Mouse (Mus musculus) retina, postnatal 7 days (tissue): ENCODE data around the gene Pitx1.

Source experiments
- DNase-seq: peaks from one replicate; pipeline ENCODE4 v3.0.0-alpha.2; 2012; ENCODE audit warnings: low read depth, low spot score

Gene Pitx1

DNA sequence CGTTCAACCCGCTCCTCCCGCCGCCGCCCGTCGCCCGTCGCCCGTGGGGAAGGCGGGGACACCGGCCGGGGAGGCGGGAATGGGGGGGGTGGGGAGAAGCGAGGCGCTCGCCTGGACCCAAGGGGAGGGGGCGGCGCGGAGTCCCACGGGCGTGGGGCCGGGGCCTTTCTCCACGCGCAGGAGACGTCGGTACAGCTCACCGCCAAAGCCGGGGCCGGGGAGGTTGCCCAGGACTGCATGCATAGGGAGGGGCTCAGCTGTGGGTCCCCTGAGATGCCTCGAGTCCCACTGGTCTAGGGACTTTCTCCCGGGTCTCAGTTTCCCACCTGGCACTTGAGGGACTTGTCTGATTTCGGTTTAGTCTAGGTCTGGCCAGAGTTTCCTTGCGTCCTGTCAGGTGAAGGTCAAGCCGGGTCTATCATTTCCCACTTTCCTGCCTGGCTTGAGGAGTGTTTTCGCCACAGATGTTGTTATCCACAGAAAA lies at the start of gene Pitx1:
TSS of gene Pitx1 (minus strand) at position 51 of the 484 bp plus-strand sequence.
- no peak for DNase-seq

DNA sequence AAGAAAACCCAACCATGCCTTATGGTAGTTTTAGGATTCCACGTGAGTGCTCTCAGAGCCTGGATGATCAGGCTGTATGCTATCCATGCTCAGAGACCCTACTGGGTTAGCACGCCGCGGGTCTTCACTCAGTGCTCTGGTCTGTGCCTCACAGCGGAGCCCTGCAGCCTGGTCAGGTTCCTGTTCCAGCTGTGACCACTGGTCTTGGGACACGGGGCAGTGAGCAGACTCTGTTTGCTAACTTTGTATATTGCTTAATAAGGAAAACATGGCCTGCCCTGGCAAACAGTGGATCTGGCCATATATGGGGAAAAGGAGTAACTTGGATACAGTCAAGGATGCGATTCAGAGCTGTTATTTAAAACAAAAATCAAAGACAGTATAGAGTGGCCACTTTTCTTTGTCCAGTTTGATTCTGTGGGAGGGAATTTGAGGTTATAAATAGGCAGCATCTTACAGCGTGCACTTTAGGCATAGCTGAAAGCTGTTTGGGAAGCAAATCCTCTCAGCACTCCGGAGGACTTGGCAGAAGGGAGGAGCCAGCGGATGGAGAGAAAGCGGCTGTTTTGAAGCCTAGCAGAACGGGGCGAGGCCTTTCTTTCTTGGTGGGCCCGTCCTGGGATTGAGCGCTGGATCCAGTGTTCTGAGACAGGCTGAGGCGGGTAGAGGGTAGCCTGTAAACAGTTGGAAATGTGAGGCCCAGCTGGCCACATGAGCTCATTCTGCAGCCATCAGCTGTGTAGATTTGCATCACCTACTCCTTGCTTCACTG lies 45.6 kb upstream of the Pitx1 start:
- no peak for DNase-seq

DNA sequence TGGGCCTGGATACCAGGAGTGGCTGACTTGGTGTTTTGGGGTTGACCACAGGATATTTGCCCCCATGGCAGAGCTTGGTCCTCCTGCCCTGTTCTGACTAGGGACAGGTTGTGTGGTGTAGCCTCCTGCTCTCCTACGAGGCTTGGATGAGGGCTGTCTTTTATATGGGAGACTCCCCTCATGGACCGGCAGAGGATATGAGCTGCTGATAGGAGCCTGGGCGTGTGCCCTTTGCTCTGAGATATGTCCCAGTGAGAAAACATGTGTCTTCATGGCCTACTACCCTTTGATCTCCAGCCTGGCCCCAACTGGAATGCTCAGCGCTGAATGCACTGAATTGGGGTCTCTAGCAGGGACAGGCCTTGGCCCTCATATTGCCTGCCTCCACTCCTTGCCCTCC lies 42.4 kb upstream of the Pitx1 start:
- DNase-seq, result no peak

DNA sequence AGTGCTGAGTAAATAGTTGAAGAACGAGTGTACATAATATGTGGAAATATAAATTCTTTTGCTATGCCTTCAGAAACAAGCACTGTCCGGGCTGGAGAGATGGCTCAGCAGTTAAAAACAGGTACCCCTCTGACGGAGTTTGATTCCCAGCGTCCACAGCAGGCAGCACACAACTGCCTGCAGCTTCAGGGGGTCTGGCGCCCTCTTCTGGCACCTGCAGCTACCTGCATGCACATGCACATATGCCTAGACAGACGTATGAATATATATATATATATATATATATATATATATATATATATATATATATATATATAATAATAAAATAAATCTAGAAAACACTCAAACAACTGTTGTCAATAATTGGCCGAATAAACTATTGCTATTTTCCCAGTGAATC lies 35.4 kb upstream of the Pitx1 start:
- DNase-seq, result no peak

DNA sequence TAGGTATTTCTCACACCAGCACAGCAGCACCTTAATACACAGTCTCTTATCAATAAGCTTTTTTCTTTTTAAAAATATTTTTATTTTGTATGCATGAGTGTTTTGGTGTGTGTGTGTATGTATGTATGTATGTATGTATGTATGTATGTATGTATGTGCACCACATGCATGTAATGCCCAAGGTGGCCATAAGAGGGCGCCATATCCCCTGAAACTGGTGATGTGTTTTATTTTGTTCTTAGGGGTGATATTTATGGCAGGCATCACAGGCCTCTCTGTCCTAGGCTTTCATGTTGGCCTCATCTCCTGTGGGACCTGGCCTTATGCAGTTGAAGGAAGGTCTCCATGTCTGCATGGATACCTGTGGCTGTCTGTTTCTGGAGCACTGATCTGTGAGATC lies 34.0 kb upstream of the Pitx1 start:
- no peak for DNase-seq

DNA sequence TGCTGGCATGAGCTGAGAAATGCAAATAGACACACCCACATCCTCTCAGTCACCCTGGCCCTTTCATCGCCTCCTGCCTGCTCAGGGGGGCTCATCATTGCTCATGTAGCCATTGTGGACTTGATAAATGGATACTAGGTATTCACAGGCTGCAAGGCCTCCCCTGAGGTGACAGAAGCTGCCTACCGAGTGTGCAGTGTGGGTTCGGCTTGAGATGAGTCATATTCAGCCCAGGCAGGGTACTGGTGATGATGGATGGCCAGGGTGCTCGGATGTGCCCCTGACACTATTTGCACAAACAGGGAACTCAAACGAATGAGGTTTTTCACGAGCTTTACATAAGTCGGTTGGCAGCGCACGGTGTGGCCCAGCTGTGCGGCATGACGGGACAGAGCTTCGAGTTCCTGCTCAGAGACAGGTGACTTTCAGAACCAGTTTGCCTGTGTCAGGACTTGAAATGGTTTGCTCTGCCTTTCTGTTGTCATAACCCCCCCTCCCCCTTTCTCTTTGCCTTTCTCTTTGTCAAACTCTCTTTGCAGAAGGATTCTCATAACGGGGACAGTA lies 31.6 kb upstream of the Pitx1 start:
- DNase-seq, result no peak

DNA sequence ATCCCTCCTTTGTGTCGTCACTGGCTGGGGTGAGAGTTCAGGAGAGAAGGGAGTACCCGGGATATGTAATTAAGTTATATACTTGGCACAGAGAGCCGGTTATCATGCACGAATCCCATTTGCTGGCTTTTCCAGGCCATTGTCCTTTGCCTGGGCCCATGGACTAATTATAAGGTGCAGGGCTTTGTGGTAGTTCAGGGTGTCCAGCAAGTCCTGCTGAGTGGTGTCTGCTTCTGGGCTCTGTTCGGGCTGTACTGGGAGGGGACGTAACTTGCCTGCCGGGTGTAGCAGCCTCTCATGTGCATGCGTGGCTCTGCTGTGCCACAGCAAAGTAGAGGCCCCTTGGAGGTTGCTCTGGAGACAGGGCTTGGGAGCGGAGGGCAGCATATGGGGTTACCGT lies 24.5 kb upstream of the Pitx1 start:
- no peak for DNase-seq

DNA sequence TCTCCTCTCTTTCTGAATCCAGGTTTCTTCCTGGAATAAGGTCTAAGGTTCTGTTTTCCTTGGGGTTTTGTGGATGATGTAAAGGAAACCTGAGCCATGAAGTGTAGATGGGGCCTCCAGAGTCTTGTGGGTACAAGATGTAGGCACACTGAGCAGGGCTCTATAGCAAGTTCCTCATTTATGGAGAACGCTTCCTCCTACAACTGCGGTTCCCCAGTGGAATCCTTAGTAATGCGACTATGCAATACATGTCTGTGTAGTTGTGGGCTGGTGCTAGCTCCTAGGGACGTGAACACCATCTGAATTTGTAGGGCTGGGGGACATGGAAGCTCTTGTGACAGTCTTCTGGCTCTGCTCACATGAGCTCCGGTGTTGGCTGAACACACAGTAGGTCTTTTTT lies 22.5 kb upstream of the Pitx1 start:
- no peak for DNase-seq

DNA sequence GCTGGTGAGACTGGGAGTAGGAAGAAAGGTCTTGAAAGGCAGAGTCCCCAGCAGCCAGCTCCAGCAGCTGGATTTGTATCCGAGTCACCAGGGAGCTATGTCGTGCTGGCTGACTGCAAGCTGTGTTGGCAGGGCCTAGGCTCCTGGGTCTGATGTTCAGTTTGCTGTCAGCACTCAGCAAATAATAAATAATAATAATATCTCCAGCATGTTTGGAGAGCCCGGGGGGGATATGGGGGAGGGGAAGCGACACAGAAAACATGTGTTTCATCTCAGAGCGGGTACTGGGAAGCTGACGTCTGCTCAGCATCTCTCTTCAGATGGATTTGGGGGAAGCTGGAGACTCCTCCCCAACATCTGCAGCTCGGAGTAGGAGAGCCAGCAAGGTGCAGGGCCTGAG lies 19.8 kb upstream of the Pitx1 start:
- no peak for DNase-seq

DNA sequence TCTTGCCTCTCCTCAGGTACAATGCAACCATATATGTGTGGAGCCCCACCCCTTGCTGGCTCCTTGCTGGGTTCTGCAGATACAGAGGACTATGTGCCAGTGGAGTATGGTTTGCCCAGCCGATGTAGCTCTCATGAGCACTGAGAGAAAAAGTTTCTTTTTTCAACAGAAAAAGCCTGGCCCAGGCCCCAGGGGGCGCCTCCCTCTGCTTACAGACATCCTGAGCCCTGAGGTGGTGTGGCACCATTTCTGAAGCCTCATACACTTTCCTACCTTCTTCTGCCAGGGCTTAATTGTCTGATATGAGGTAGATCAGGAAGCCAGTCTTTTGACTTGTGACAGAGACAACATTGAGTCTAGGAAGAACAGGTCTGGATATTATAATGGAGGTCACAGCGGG lies 16.2 kb upstream of the Pitx1 start:
- DNase-seq, result no peak

DNA sequence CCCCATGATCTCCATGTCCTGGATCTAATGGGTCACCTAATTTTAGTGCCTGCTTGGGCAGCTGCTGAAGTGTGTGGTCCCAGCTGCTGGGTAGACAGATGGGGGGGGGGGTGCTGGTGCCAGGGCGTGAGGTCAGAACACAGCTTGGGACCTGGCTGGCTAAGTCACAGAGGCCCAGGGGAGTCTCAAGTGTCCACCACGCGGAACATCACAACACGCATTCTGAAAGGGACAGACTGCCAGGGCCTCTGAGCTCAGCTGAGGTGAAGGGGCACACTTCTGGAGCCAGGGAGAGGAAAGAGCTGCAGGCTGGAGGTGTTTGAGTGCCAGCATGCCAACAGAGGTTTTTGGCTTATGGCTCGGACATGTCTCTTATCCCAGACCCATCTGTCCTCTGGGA lies 14.7 kb upstream of the Pitx1 start:
- no peak for DNase-seq

DNA sequence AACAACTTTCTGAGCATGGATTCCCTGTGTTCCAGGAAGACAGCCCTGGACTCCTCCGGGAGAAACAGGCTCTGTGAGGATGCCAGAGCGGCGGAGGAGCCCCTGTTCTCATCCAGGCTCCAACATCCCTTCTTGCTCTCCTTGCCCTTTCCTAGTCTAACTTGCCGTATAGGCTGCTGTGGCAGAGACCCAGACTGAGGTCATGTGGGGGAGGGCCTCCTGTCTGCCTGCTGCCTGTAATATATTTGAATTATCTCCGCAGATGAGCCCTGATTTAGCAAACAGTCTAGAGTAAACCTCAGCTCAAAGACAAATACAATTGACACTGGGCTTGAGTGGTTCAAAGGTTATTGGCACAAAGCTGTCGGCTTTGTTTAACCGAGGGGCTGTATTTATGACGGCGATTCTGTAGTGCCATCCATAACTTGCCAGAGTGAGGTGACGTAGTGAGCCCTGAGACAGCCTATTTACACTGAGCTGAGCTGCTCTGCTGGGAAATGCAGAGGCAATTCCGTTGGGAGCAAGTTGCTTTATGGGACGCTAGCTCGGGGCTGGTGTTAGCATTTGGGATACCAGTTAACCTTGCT lies 12.7 kb upstream of the Pitx1 start:
- no peak for DNase-seq

DNA sequence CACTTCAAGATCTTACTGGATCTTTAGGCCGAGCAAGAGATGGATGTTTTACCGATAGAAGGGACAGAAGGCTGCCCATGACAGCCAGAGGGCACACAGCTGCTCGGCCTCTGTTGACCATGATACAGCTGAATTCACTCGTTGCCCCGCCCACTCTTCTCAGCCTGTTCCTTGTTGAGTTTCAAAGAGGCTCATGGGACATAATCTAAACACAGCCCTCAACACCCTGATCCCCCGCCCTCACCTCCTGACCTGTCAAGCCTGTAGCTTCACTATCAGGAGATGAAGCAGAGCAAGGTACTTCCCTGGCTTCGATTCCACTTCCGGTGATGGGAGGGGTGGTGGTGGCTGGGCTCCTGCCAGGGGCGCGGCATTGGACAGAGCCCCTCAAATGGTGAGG lies 11.8 kb upstream of the Pitx1 start:
- no peak for DNase-seq

DNA sequence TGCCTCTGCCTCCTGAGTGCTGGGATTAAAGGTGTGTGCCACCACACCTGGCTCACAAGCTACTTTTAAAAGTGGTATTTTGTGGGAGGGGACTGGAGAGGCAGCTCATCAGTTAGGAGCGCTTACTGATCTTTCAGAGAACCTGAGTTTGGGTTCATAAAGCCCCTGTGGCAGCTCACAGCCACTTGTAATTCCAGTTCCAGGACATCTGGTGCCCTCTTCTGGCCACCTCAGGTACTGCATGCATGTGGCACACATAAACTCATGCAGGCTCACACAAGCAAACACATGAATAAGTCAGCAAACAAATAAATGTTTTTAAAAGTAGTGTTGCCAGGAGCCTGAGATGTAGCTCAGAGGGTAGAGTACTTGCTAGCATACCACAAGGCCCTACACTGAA lies 7.7 kb upstream of the Pitx1 start:
- DNase-seq, result no peak

DNA sequence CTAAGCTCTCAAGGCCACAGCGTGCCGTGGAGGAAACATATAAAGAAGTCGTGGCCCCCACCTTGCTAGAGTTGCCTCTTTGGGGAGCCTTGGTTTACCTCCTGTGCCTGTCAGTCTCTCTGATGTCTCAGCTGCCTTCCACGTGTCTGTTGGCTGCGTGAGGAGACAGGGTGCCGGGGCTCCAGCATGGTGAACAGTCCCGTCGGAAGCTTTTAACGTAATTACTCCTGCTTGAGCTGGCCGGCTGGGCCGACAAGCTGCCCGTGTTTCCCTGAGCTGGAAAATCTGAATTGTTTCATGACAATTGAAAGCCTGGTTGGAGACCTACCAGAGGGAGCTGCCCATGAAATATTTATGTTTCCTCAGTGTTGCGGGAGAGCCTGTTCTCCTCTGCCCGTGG lies 4.2 kb upstream of the Pitx1 start:
- DNase-seq, result no peak

DNA sequence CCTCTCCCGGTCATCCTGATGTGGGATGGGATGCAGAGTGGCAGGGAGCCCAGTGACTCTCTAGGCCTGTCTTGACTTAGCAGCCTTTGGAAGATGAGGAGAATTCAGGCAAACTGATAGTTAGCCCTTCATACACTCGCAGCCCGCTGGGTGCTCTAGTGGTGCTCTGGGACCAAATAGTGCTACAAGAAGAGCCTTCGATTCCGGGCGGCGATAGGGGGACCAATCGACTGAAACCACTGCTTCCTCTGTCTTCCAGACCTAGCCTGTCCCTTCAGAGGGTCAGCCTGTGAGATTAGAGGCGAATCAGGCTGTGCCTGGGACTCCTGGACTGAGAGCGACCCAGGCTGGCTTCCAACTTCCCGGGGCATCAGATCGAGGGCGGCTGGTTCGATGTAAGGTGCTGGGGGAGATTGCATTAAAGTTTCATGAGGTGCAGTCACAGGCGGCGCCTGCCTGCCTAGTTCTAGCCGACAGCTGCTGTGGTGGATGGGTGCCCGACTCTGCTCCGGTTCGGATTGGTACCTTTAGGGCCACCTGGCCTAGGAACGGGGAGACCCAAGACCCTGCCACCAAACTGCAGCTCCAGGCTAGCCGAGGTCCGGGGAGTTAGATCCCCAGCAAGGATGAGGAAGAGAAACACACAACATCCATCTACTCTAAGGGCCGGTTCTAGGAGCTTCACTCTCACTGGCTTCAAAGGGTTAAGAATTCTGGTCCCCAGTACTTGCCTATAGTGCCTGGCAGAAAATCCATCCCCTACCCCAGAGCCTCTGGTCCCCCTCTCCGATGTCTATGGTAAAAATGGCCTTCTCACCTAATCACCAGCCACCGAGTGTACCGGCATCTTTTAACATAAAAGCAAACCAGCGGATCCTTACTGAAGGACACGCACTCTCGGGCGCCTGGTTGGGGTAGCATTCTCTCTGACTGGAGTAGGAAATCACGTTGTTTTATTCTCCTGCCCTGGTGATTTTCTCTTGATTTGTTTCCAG lies 1.1 kb upstream of the Pitx1 start:
- DNase-seq, result no peak

DNA sequence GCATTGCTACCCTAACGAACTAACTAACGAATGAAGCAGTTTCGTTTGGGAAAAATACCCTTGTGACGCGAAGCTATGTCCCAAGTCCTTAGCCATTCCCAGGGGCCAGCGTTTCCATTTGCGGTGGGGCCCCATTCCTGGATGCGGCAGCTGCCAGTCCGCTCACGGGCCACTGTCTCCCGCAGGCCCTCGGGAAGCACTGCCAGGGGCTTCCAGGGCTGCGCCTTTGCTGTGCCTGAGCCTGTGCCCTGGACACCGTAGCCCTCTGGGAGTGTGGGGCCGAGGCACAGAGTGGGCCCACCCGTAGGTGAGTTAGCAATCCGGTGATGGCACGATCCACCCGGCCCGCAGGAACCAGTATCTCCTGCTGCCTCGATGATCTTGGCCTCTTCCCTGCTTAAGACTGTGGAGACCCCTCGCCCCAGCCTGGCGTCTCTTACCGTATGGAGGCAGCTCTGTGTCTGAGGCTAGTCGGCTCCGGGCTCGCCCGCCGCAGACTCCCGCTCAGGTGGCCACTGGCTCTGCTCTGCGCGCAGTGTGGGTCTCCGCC lies 369 bp downstream of the Pitx1 start:
- DNase-seq, result no peak

DNA sequence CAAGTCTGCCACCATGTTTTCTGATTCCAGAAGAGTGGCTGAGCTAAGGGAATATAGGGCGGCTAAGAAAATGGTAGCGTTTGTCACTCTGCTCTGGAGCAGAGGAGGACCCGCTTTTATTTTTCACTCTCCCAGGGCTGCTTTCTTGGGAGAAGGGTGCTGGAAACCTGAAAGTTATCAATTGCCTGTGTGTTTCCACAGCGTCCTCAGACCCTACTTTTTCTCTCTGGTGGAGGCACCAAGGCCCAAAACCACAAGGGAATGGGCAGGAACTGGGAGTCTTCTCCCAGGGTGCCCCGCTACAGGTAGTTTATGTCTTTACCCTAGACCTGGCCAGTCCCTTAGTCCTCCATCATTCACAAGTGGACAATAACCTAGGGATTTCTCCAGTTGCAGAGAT lies 1.3 kb downstream of the Pitx1 start:
- DNase-seq, result no peak

DNA sequence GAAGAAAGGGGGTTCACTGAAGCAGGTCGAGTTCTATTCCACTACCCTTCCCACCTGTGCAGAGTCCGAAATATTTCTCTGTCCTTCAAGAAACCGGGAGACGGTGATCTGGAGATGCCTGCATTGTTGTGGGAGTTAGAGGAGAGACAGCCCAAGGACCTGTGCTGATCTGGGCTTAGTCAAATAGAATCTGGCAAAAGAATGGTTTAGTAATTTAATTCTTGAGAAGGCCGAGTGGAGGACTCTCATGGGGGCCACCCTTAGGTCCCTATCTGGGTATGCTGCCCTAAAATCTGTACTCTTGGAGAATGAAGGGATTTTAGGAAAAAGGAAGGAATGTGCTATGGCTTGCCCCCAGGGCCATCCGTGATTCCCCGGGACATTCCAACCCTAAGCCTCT lies 2.1 kb downstream of the Pitx1 start:
- no peak for DNase-seq

DNA sequence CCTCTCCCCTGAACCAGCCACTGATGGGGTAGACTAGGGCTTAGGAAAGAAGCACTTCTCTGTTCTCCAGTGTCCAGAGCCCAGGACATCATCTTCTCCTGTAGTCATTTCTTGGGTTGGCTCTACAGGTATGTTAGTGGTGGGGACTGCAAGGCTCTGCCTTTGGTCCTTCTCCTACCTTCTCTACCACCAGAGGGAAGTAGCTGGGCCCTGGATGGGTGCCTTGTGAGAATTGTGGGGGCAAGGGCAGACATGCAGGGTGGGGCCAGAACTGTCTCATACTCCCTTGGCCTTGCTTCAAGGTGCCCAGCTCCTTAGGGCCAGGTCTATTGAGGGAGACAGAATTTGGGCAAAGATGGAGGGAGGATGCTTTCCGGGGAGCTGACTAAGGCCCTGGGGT lies 3.4 kb downstream of the Pitx1 start:
- DNase-seq, result no peak

DNA sequence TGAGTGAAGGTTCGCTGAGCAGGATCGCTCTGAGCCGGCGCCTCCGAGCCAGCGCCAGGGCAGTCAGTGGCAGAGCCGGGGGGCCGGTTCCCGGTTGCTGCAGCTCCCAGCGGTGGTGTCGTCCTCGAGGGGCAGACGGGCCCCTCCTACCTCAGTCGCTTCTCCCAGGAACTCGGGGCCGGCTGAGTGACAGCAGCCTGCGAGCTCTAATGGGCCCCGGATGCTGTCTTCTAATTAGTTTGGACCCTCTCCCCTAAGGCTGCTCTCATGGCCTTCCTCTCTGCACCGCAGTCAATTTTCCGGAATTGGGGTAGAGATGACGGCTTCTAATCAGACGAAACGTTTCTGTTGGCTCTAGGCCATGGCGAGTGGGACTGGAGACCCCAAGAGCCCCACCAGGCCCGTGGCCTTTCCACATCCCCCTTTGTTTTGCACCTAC lies 4.3 kb downstream of the Pitx1 start:
- no peak for DNase-seq
